Mouse (Mus musculus): ENCODE measurements around the gene Xcr1. TPM values are rescaled to one million over a fixed set of nuclear protein-coding genes. Genes with fewer than 3 reads are reported as not detected.
A peak's percentile ranks its signal among the peaks of the same experiment; 100 is the strongest.

Gene Xcr1
- under 1 TPM; 0.10 to 0.20 TPM for total RNA-seq (2021)
- 0.08 and 0.10 TPM in 2 replicates for polyA plus RNA-seq (2012; rRNA removed)
- long read RNA-seq, result 0 reads

DNA sequence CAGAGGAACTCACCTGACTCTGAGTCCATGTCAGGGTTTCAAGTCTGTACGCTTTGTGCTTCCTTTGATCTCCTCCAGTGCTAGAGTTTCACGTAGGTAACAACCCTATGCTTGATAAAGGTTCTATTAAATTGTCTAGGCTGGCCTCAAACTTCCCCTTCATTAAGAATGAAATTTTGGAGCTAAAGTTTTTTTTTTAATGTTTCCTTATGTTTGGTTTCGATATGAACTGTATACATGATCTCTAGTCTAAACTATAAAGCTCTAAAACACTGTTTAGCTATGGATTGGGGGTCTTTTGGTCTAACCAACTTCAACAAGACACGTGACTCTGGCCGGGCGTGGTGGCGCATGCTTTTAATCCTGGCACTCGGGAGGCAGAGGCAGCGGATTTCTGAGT is at the start of gene Xcr1:
Gene Xcr1, minus strand, starts transcription at position 101 of the 400 bp plus-strand sequence.
- DNase-seq, result peak; percentile 16

DNA sequence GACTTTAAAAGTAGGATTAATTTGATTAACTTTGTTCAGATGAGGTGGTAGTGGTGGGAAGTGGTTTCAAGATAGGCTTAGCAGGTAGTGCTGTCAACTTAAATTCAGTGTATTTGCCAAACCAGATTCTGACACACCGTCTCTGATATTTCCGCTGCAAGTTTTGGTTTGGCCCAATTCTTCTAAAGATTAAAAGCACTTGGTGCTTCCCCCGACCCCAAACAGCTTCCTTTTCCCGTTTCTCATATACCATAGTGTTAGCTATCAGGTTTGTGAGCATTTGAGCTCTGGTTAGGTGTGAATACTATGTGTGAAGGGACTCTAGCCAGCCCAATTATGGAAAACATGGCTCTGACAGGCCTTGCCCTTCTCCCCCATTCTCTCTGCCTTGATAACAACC is 10.2 kb upstream of the Xcr1 start:
- DNase-seq, result no peak

DNA sequence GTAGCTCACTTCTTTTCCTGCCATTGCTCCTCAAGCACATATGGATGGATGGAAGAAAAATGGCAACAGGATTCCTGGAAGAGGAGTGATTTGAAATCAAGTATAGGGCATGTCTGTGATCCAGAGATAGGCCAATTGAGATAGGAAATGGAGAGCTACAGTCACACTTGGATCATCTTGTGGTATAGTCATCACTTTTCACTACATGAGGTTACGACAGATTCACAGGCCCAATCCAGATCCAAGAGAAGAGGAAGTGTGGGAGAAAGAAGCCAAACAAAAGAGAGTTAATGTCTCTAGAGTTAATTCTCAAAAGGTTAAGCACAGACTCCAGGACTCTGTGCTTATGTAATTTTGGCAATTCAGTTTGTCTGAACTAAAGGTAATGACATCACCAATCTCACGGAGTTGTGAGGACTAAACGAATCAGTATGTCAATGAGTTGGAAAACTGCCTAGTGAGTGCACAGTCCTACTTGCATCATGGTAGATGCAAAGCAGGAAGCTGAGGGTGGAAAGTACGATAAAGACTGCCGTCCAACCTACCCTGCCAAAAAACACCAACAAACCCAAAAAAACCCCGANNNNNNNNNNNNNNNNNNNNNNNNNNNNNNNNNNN is 7.4 kb upstream of the Xcr1 start:
- no peak for DNase-seq

DNA sequence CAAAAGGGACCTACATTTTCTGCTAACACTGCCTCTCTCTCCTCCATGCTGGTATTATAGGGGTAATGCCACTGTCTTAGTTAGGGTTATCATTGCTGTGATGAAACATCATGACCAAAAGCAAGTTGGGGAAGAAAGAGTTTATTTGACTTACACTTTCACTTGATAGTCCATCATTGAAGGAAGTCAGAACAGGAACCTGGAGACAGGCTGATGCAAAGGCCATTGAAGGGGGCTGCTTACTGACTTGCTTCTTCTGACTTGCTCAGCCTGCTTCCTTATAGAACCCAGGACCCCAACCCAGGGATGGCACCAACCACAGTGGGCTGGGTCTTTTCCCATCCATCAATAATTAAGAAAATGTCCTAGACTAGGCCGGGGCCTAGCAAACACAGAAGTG is 1.8 kb upstream of the Xcr1 start:
- DNase-seq, result no peak

DNA sequence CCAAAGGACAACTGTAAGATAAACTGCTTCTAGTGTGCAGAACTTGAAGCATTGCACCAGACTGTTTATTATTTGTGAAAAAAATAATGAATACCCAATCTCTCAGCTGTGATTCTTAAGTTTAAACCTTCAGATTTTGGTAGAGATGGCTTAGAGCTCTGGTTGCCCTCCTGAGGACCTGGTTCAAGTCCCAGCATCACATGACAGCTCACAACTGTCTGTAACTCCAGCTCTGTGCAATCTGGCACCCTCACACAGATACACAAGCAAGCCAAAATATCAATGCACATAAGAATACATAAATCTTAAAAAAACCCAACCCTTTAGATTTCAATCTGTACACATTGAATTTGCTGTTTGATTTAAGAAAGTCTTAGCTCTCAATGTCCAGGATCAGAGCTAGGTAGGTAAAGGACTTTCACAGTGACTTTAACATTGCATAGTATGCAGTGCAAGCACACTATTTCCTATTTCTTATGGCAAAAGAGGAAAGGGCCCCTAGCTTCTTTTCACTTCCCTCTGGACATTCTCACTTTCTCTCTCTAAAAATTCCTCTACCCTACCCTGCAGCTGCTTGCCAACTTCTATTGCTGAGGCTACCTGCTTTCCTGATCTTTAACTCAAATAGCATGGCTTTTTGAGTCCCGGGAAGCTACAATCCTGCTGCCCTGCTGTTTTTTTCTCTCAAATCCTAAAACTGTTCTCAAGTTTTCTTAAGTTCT is 1.2 kb upstream of the Xcr1 start:
- no peak for DNase-seq

DNA sequence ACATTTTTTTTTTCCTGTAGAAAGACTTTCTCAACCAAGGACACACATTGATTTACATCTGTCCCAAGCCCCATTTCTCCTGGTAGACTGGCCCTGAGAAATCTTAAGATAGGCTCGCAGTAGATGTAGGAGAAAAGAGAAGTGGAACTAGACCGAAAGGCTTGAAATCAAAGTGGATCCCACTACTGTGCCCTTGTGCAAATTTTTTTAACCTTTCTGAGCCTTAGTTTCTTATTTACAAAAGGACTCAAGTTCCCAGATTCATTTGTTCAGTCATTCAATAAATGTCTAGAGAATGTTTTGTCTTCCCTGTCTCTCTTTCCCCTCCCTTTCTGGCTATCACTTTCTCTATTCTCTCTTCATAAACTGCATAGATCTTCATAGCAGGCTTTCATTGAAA is 5.0 kb downstream of the Xcr1 start:
- no peak for DNase-seq

DNA sequence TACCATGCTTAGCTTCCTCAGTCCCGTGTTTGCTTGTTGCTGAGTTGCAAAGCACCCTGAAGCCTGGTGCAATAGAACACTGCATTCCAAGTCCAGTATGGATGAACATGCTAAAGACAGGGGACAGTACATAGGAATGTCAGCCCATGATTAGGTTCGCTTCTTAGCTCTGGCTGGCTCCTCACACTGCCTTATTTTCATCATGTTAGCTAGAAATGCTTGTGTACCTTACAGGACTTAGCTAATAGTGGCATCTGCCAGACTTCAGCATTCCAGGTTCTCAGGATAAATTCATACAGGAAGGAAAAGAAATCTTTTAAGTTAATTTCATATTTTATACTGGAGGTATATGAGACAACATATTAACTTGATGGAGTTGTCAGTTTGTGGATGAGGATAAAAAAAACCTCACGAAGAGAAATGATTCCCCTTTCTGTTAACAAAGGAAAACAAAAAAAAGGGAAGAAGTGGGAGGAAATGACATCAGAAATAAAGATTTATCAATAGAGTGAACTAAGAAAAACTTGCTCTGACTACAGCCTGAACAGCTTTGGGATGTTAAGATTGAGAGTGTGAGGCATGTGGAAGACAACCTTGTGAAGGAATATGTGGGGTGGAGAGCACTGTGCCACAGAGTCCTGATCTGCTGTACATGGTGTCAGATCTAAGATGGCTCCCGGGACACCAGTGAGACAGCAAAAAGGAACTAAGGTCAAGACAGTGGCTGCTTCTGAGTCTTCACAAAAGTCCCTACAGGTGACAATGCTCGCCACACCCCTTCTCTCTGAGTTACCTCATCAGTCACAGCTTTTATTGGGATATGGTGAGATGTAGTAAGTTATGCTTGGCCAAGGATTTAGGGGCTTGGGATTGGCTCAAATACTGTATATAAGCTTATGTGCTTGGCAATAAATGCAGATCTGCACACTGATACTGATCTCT is 9.1 kb downstream of the Xcr1 start:
- no peak for DNase-seq

- DNase-seq, result peak; percentile 94
Observed at GRCm38 (mm10) chr9:123851713-123852448, 9.9 kb downstream of the Xcr1 start, which contains the start of gene Fyco1. Gene Fyco1, minus strand, starts transcription at chr9:123851899.

DNA sequence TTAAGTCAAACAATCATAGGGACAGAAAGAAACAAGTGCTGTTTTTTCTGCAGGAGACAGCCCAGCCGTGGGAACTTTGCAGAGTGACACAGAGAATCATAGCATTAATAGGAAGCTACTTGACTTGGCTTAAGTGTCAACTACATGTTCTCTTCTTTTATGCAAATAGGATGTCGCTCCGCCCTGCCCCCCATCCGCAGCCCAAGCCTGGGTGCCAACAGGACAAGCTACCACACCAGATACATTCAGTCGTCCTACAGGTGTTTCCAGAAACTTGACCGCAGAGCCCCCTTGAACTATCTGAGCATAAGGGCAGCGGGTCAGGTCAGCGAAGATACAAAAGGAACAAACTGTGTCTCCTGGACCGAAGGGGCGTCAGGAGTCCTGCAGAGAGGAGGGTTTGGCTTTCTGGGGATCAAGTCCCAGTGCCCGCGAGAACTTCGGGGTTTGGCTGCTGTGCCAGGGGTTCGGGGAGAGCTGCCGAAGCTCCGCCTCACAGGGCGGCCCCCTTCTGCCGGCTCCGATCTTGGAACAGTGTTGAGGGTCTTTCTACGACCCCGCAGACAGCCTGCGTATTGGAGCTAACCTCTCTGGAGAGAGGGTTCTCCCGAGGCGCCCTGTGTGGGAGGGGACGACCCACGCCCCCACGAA is 10.6 kb downstream of the Xcr1 start:
- DNase-seq, result peak; percentile 73

GRCm38 (mm10) chr9:123850705-123851061 is 11.1 kb downstream of the Xcr1 start:
- DNase-seq, result peak; percentile 72

GRCm38 (mm10) chr9:123849976-123850695 is 11.7 kb downstream of the Xcr1 start:
- DNase-seq, result peak; percentile 11

DNA sequence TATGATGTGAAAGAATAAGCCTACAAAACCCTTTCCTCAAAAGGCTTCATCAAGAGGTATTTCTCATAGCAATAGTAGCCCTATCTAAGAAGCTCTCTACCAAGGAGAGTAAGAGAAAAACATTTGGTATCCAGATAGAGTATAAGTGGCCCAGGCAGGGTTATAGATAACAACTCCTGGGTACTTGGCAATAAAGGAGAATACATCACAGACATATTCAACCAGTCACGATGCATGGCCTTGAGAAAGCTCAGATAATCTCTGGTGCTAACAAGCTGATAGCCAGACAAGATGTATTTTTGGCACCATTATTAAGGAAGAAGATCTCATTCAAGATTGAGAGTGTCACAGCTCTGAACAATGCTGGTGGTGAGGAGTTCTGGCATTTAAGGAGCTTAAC is 15.3 kb downstream of the Xcr1 start:
- DNase-seq, result no peak

GRCm38 (mm10) chr9:123845120-123845519 is 16.7 kb downstream of the Xcr1 start:
- DNase-seq, result peak; percentile 56

GRCm38 (mm10) chr9:123844468-123844867 is 17.4 kb downstream of the Xcr1 start:
- no peak for DNase-seq

GRCm38 (mm10) chr9:123840243-123840642 is 21.6 kb downstream of the Xcr1 start:
- DNase-seq, result no peak

- DNase-seq, result no peak
Observed at GRCm38 (mm10) chr9:123835851-123836250, 26.0 kb downstream of the Xcr1 start.

DNA sequence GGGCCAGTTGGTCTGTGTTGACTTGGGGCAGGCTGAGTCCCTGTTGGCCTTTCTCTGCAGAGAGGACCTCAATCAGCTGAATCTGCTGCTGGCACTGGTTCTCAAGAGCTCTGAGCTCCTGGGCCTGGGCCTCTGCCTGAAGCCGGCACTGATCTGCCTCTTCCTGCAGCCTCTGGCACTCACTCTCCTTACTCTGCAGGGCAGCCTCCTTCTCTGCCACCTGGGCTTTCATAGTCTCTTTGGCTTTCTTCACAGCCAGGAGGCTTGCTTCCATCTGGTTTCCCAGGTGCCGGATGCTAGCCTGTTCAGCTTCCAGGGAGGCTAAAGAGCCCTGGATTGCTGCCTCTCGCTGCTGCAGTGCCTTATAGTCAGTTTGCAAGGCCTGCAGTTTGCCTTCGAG is 32.9 kb downstream of the Xcr1 start:
- no peak for DNase-seq

GRCm38 (mm10) chr9:123826631-123827030 is 35.2 kb downstream of the Xcr1 start:
- no peak for DNase-seq

- no peak for DNase-seq
Observed at GRCm38 (mm10) chr9:123818601-123819000, 43.2 kb downstream of the Xcr1 start.

GRCm38 (mm10) chr9:123815996-123816395 is 45.8 kb downstream of the Xcr1 start:
- DNase-seq, result no peak

DNA sequence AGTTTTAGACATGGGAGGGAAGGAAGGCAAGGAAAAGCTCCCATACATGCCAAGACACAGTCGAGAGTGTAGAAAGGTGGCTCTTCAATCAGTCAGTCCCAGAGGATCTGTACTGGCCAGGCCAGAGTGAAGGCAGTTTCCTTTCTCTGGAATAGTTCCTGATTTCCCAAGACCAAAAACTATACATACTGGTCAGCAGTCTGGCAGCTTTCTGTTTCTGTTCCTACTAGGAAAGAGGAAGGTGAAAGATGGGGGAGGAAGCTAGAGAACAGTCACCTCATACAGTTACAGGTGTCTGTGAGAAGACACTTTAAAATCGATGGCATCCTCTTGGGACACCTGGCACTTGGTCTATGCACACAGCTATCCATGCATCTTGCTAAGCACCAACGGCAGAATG is 46.4 kb downstream of the Xcr1 start:
- DNase-seq, result no peak

Data from adrenal gland, adult 2 months (tissue).